Mouse (Mus musculus): ENCODE measurements around the gene Hopx. TPM values are rescaled to one million over a fixed set of nuclear protein-coding genes. Genes with fewer than 3 reads are reported as not detected.
A peak's percentile ranks its signal among the peaks of the same experiment; 100 is the strongest.
"Not testable (repeated sequence)": the region's sequence is repeated elsewhere in the genome, so short reads cannot be mapped to it uniquely, and the experiment has no call there.

Hopx gene
- polyA plus RNA-seq, 1 experiment from 2014 or later: 0.30 TPM

DNA sequence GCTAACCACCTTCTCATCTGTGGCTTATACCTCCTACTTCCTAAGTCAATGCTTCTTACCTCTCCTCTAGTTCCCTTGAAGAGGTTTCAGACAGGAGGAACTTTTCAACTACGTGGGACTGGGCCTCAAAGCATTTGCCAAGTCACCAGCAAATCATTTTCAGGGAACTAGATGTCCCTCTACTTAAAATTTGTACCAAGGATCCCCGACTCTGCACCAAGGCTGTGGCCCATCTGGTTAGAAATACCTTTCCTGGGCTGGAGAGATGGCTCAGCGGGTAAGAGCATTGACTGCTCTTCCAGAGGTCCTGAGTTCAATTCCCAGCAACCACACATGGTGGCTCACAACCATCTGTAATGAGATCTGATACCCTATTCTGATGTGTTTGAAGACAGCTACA is 18.7 kb downstream of the Hopx start:
- peaks cover 37% of the 10 kb centered on the region for H3K27me3 ChIP-seq
- not testable (repeated sequence) for H3K4me2 ChIP-seq; H3K4me1 ChIP-seq; H3K4me3 ChIP-seq; H3K9ac ChIP-seq; ATAC-seq (ENCODE audit: insufficient number of reproducible peaks, insufficient read depth, low FRiP score, low TSS enrichment, low read depth); H3K27ac ChIP-seq; H3K9me3 ChIP-seq; H3K36me3 ChIP-seq
- WGBS: 87% methylated on average over 3 of the region's 3 CpGs

DNA sequence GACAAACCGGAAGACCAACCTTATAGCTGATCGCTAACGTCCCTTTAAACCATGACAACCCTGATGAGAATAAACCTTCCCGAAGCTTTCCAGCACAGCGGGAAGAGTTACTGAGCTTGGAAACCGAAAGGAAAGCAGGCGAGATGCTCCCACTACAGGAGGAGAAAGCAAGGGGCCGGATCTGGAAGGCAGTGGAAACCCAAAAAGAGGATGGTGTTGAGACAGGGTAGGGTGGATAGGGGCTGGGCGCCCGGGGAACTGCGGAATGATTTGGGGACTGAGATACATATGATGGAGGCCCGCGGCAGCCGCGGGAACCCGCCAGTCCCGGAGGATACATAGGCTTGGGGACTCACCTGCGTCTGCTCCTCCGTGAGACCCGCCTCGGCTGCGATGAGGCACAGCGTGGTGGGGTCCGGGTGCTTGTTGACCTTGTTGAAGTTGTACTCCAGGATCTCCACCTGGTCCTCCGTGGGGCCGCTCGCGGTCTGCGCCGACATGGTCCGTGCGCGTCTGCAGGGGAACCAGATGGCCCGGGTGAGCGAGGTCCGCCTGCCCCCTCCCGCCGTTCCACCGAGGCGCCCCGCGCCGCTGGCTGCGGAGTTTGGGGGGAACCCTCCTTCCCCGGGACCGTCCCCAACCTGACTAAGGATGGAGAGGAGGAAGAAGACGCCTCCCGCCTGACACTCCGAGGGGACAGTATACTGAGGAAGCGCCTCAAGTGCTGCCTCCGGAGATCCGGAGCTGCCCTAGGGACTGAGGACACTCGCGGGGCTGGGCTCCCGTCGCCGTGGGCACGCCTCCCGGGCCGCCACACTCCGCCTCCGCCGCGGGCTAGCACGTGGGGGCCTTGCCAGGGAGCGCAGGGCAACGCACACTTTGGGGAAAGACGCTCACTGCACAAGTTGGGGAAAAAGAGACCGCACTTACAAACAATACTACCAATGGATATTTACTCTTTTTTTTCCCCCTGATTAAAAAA is 20.1 kb downstream of the Hopx start:
- WGBS: under 1% methylated on average over 69 of the region's 69 CpGs
- no peak overlapping the region for H3K27ac ChIP-seq

GRCm38 (mm10) chr5:77093961-77094360 is 21.0 kb downstream of the Hopx start:
- H3K27ac ChIP-seq: no peak overlapping the region
- peak overlapping the region; percentile 62 for H3K4me3 ChIP-seq
- H3K36me3 ChIP-seq: no peaks in the 10 kb centered on the region
- H3K9me3 ChIP-seq: no peaks in the 10 kb centered on the region
- H3K4me1 ChIP-seq: peaks cover 5% of the 10 kb centered on the region; the same call in 1 of the 2 replicates
- H3K4me2 ChIP-seq: peak overlapping the region; percentile 100
- no peak for ATAC-seq (ENCODE audit: insufficient number of reproducible peaks, insufficient read depth, low FRiP score, low TSS enrichment, low read depth)
- H3K9ac ChIP-seq: no peak overlapping the region
- 29% methylated on average over 8 of the region's 8 CpGs for WGBS
- H3K27me3 ChIP-seq: peaks cover 37% of the 10 kb centered on the region

More for the DNA sequence above, 20.1 kb downstream of the Hopx start:
- peak overlapping the region; percentile 62 for H3K4me3 ChIP-seq
- no peaks in the 10 kb centered on the region for H3K9me3 ChIP-seq
- peak overlapping the region; percentile 100 for H3K4me2 ChIP-seq
- H3K27me3 ChIP-seq: peaks cover 37% of the 10 kb centered on the region
- H3K36me3 ChIP-seq: no peaks in the 10 kb centered on the region
- H3K9ac ChIP-seq: peak overlapping the region; percentile 70
- peak; percentile 53; the same call in 1 of the 2 replicates for ATAC-seq (ENCODE audit: insufficient number of reproducible peaks, insufficient read depth, low FRiP score, low TSS enrichment, low read depth)
- peaks cover 5% of the 10 kb centered on the region; the same call in 1 of the 2 replicates for H3K4me1 ChIP-seq

DNA sequence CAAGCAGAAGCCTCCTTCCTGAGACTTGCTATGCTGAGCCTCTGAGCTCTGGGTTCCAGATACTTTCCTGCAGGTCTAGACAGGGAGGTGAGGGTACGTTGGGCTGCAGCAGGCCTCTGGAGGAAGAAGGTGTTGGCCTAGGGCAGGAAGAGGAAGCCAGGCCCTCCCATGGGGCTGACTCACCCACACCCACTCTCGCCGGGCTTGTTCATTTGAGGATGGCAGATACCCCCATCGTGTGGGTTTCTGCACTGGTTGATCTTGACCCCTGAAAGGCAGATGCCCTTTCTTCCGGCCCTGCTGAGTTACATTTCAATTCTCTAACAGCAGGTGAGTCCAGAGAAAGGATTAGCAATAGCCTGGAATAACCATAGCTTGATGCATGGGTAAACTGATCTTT is 22.4 kb downstream of the Hopx start:
- H3K4me2 ChIP-seq: no peak overlapping the region
- ATAC-seq (ENCODE audit: insufficient number of reproducible peaks, insufficient read depth, low FRiP score, low TSS enrichment, low read depth): no peak
- H3K4me3 ChIP-seq: no peak overlapping the region
- 73% methylated on average over 5 of the region's 5 CpGs for WGBS
- H3K27ac ChIP-seq: no peak overlapping the region
- H3K9me3 ChIP-seq: no peaks in the 10 kb centered on the region
- H3K9ac ChIP-seq: no peak overlapping the region
- no peaks in the 10 kb centered on the region for H3K36me3 ChIP-seq
- peaks cover 33% of the 10 kb centered on the region for H3K27me3 ChIP-seq
- peaks cover 5% of the 10 kb centered on the region; the same call in 1 of the 2 replicates for H3K4me1 ChIP-seq

DNA sequence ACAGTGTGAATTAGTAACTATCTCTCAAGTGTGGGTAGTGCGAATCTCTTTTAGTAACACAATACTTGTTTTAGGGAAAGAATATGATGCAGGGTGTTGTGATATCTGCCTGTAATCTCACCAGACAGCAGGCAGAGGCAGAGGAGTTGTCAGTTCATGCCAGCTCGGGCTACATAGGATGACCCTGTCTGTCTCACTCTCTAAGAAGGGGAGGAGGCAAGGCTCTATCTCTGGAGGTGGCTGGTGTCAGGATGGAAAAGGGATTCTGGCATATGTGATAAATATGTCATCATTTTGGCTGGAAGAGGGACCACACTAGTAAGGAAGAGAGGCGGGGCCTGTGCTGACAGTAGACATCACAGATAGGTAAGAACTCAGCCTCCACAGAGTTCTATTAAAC is 23.0 kb downstream of the Hopx start:
- no peak overlapping the region for H3K4me3 ChIP-seq
- H3K4me1 ChIP-seq: peaks cover 5% of the 10 kb centered on the region; the same call in 1 of the 2 replicates
- H3K9ac ChIP-seq: no peak overlapping the region
- no peak for ATAC-seq (ENCODE audit: insufficient number of reproducible peaks, insufficient read depth, low FRiP score, low TSS enrichment, low read depth)
- no peaks in the 10 kb centered on the region for H3K9me3 ChIP-seq
- H3K4me2 ChIP-seq: no peak overlapping the region
- H3K27ac ChIP-seq: no peak overlapping the region
- no peaks in the 10 kb centered on the region for H3K36me3 ChIP-seq
- WGBS: 80% methylated on average over 3 of the region's 3 CpGs
- H3K27me3 ChIP-seq: peaks cover 32% of the 10 kb centered on the region

GRCm38 (mm10) chr5:77090521-77091096 is 24.3 kb downstream of the Hopx start:
- 63% methylated on average over 5 of the region's 5 CpGs for WGBS
- H3K9me3 ChIP-seq: no peaks in the 10 kb centered on the region
- H3K4me3 ChIP-seq: no peak overlapping the region
- H3K27ac ChIP-seq: no peak overlapping the region
- no peak overlapping the region for H3K9ac ChIP-seq
- H3K4me1 ChIP-seq: peaks cover 5% of the 10 kb centered on the region; the same call in 1 of the 2 replicates
- H3K27me3 ChIP-seq: peaks cover 19% of the 10 kb centered on the region
- no peak for ATAC-seq (ENCODE audit: insufficient number of reproducible peaks, insufficient read depth, low FRiP score, low TSS enrichment, low read depth)
- H3K4me2 ChIP-seq: no peak overlapping the region
- H3K36me3 ChIP-seq: no peaks in the 10 kb centered on the region

- H3K4me3 ChIP-seq: no peak overlapping the region
- ATAC-seq (ENCODE audit: insufficient number of reproducible peaks, insufficient read depth, low FRiP score, low TSS enrichment, low read depth): no peak
Observed at GRCm38 (mm10) chr5:77089901-77090300, 25.0 kb downstream of the Hopx start.

GRCm38 (mm10) chr5:77089294-77089693 is 25.6 kb downstream of the Hopx start:
- 86% methylated on average over 1 of the region's 1 CpGs for WGBS
- Histone ChIP-seq H3K27me3 (peaks cover 17% of the 10 kb centered on the region), H3K4me1 (peaks cover 5% of the 10 kb centered on the region; the same call in 1 of the 2 replicates), H3K36me3 (no peaks in the 10 kb centered on the region), H3K9ac (no peak overlapping the region), H3K4me3 (no peak overlapping the region), H3K9me3 (no peaks in the 10 kb centered on the region), H3K27ac (no peak overlapping the region), H3K4me2 (no peak overlapping the region)
- no peak for ATAC-seq (ENCODE audit: insufficient number of reproducible peaks, insufficient read depth, low FRiP score, low TSS enrichment, low read depth)

More at GRCm38 (mm10) chr5:77089901-77090300, 25.0 kb downstream of the Hopx start:
- Histone ChIP-seq H3K9ac (no peak overlapping the region), H3K9me3 (no peaks in the 10 kb centered on the region), H3K27me3 (peaks cover 17% of the 10 kb centered on the region), H3K4me1 (peaks cover 5% of the 10 kb centered on the region; the same call in 1 of the 2 replicates), H3K4me2 (no peak overlapping the region), H3K36me3 (no peaks in the 10 kb centered on the region), H3K27ac (no peak overlapping the region)
- WGBS: 62% methylated on average over 8 of the region's 8 CpGs

- Histone ChIP-seq H3K4me3 (no peak overlapping the region), H3K36me3 (no peaks in the 10 kb centered on the region), H3K4me2 (no peak overlapping the region), H3K9ac (no peak overlapping the region), H3K4me1 (no peaks in the 10 kb centered on the region), H3K27me3 (no peaks in the 10 kb centered on the region), H3K27ac (no peak overlapping the region), H3K9me3 (no peaks in the 10 kb centered on the region)
- 68% methylated on average over 3 of the region's 3 CpGs for WGBS
- ATAC-seq (ENCODE audit: insufficient number of reproducible peaks, insufficient read depth, low FRiP score, low TSS enrichment, low read depth): no peak
Observed at GRCm38 (mm10) chr5:77087122-77087521, 27.8 kb downstream of the Hopx start.

- Histone ChIP-seq H3K4me2 (no peak overlapping the region), H3K4me3 (no peak overlapping the region), H3K9ac (no peak overlapping the region), H3K27ac (no peak overlapping the region), H3K4me1 (no peaks in the 10 kb centered on the region), H3K9me3 (no peaks in the 10 kb centered on the region), H3K27me3 (no peaks in the 10 kb centered on the region), H3K36me3 (no peaks in the 10 kb centered on the region)
- no peak for ATAC-seq (ENCODE audit: insufficient number of reproducible peaks, insufficient read depth, low FRiP score, low TSS enrichment, low read depth)
- WGBS: 90% methylated on average over 7 of the region's 7 CpGs
Observed at GRCm38 (mm10) chr5:77086541-77086940, 28.4 kb downstream of the Hopx start.

GRCm38 (mm10) chr5:77085753-77086450 is 29.0 kb downstream of the Hopx start:
- 85% methylated on average over 10 of the region's 10 CpGs for WGBS
- Histone ChIP-seq H3K36me3 (no peaks in the 10 kb centered on the region), H3K4me1 (no peaks in the 10 kb centered on the region), H3K4me2 (no peak overlapping the region), H3K9me3 (no peaks in the 10 kb centered on the region), H3K27me3 (no peaks in the 10 kb centered on the region), H3K27ac (no peak overlapping the region), H3K4me3 (no peak overlapping the region), H3K9ac (no peak overlapping the region)
- ATAC-seq (ENCODE audit: insufficient number of reproducible peaks, insufficient read depth, low FRiP score, low TSS enrichment, low read depth): no peak
